Mouse (Mus musculus) T-helper 2 cell (primary cell): ENCODE results near the gene Cyth4.

Source experiments
- in situ Hi-C: fragments of 300-600 bp; cut with MboI, MseI; formaldehyde crosslinking; loops from one replicate; pipeline ENCODE4 v1.15.1; 2025; ENCODE audit warnings: high pct_unique_total_duplicates

Cyth4 gene

DNA sequence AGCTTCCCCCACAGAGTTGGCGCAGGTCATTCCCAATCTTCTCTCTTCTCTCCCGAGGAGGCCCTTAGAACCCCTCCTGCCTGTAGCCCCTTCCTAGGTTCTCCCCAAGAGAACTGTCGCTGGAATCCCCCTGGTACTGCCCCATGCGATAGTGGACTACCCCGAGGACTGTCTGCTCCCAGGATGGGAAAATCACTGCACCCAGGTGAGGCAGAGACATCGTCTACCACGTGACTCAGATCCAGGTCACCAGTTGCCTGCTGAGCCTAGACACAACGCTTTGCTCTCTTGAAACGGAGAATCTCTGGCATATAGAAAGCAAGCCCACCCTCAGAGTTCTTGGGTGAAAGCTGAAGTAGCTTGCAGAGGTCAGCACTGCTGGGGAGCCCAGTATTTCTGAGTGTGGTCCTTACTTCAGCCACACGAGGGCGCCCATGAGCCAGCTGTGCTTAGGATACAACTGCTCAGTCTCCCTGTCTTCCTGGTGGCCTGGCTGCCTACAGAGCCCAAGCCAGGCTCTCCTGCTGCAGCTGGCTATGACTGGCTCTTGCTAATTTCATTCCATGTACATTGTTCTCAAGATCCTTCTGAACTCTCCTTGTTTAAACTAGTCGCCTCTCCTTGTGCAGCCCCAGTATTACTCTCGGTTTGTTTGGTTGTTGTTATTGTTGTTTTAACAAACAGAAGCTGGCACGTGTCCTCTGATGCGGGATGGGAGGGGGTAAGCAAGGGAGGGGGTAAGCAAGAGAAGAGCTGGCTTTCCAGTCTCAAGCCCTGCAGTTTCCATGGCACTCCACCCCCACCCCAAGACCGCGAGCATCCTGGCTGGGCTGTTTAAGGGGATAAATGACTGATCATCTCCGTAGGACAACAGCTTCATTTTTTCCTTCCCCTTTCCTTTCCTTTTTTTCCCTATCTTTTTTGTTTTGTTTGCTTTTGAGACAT is 9.5 kb upstream of the Cyth4 start:
- in situ Hi-C loops = no loop called here

DNA sequence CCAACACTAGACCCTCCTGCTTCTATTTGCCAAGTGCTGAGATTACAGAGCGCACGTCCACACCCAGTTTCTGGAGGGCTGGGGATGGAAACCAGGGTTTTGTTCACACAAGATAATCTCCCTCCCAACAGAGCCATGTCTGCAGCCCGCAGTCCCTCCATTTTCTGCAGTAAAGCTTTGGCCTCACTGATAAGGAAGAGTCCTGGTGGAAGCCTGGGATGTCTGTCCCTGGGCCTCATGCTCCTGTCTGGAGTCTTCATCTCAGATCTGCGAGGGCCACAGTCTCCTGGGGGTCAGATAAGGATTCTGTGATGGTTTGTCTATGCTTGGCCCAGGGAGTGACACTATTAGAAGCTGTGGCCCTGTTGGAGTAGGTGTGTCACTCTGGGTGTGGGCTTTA is 8.8 kb upstream of the Cyth4 start:
- in situ Hi-C loops = no loop called here

DNA sequence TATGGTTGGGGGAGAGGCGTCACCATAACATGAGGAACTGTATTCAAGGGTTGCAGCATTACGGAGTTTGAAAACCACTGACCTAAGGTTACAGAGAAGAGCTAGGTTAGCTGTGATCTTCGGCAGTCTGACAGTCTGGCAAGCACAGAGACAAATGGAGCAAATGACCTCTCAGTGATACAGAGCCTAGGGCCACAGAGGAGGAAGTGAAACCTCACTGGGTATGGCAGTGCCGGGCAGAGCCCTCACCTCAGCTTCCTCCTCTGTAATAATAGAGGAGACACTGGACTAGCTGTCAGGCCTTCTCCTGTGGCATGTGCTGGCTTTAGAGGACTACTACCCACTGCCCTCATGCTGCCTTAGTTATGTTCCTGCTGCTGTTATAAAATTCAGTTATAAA is 7.9 kb upstream of the Cyth4 start:
- in situ Hi-C loops = no loop called here

DNA sequence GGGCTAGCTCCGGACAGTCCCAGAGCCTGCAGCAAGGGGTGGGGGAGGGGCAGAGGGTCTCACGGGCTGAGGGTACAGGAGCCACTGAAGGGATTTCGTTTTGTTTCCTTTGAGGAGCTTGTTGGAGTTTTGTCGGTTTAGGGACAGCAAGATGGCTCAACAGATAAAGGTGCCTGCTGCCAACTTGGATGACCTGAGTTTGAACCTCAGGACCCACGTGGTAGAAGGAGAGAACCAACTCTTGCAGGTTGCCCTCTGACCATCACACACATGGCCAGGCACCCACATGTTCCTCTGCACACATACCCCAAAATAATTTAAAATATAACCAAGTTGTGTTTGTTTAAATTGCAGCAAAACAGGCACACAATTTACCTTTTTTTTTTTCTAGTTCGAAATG is 6.9 kb upstream of the Cyth4 start:
- in situ Hi-C loops = loop anchor here (10.0 kb wide), 1 partner anchor 775 kb away; no protein-coding TSS in a partner anchor

- in situ Hi-C loops = loop anchor here (10.0 kb wide), 1 partner anchor 776 kb away; no protein-coding TSS in a partner anchor
These were observed 6.1 kb upstream of the Cyth4 start for GRCm38 (mm10) chr15:78590785-78591184.

GRCm38 (mm10) chr15:78591680-78592451 is 5.0 kb upstream of the Cyth4 start:
- in situ Hi-C loops = loop anchor here (10.0 kb wide), 1 partner anchor 777 kb away; no protein-coding TSS in a partner anchor

- in situ Hi-C loops = loop anchor here (10.0 kb wide), 1 partner anchor 778 kb away; no protein-coding TSS in a partner anchor
These were observed 4.3 kb upstream of the Cyth4 start for GRCm38 (mm10) chr15:78592452-78592968.

- in situ Hi-C loops = loop anchor here (10.0 kb wide), 1 partner anchor 779 kb away; no protein-coding TSS in a partner anchor
These were observed 2.9 kb upstream of the Cyth4 start for GRCm38 (mm10) chr15:78593896-78594425.

DNA sequence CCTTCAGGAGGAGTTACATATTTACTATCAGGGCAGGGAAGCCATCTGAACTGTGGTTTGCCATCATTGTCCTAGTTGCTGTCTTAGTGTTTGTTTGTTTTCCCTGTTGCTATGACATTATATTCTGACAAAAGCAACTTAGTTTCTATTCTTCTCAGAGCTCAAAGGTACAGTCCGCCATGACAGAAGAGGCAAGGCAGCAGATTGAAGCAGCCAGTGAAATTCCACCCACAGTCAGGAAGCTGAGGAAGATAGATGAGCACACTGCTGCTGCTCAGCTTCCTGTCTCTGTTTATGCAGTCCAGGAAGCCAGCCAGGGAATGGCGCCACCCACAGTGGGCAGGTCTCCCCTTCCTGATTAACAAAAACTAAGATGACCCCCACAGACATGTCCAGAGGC is 2.0 kb upstream of the Cyth4 start:
- in situ Hi-C loops = loop anchor here (10.0 kb wide), 1 partner anchor 780 kb away; no protein-coding TSS in a partner anchor

DNA sequence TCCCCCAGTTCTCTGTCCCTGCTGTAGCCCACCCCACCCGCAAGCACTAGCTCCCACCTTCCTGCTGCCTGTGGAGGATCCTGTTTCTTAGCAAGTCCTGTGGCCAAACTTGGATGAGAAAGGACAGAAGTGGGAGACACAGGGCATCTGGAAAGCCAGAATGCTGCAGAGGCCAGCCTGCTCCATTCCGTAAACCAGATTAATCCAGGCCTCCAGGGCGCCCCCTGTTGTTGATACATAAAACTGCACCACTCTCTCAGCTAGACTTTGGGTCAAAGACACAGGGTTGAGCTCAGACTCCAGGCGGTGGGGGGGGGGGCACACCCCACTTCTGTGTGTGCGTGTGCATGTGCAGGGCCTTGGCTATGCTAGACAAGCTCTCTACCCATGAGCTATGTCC is 1.4 kb upstream of the Cyth4 start:
- in situ Hi-C loops = loop anchor here (10.0 kb wide), 1 partner anchor 781 kb away; no protein-coding TSS in a partner anchor

- in situ Hi-C loops = loop anchor here (10.0 kb wide), 1 partner anchor 782 kb away; no protein-coding TSS in a partner anchor
These were observed 343 bp upstream of the Cyth4 start for GRCm38 (mm10) chr15:78596504-78596903.

DNA sequence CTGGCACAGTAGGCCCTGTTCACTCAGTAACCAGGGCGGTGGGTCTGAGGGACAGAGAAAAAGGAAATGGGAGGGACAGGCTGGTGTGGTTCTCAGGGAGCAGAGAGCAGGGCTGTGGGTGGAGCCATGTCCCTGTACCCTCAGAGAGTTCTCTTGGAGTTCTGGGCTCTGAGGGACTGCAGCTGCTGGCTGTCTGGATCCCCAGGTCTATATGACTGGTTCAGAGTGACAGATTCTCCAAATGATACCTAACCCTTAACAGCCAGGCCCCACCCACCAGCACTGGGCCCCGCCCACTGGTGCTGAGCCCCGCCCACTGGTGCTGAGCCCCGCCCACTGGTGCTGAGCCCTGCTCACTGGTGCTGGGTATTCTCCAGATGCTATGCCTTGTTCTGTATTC is 882 bp downstream of the Cyth4 start:
- in situ Hi-C loops = loop anchor here (10.0 kb wide), 1 partner anchor 783 kb away; no protein-coding TSS in a partner anchor

- in situ Hi-C loops = loop anchor here (10.0 kb wide), 1 partner anchor 784 kb away; no protein-coding TSS in a partner anchor
These were observed 2.3 kb downstream of the Cyth4 start for GRCm38 (mm10) chr15:78599124-78599523.

DNA sequence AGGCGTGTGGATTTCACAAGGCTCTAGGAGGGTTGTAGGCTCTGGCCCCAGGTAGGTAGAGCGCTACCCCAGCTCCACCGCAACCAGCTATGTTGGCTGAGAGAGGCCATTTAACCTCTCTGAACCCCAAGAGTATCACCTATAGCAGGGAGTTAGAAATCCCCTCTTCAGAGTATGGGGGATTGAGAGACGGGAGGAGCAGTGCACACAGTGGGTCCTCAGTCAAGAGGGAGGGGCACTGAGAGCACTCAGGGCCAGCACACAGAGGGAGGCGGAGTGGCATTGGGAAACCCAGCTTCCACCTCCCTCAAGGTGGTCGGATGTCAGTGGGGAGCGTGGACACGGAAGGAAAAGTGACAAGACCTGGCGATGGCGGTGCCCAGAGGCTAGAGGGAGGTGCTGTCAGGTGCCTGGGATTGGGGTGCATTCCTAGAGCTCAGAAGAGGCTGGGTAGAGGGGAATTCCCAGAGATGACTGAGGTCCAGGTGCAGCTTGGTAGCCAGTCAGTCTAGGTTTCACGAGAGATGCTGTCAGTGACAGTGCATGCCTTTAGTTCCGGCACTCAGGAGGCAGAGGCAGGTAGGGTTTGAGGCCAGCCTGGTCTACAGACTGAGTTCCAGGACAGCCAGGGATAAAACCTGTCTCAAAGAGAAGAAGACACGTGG is 2.8 kb downstream of the Cyth4 start:
- in situ Hi-C loops = loop anchor here (10.0 kb wide), 1 partner anchor 785 kb away; no protein-coding TSS in a partner anchor

GRCm38 (mm10) chr15:78601180-78601579 is 4.3 kb downstream of the Cyth4 start:
- in situ Hi-C loops = no loop called here

GRCm38 (mm10) chr15:78604255-78604654 is 7.4 kb downstream of the Cyth4 start:
- in situ Hi-C loops = no loop called here

DNA sequence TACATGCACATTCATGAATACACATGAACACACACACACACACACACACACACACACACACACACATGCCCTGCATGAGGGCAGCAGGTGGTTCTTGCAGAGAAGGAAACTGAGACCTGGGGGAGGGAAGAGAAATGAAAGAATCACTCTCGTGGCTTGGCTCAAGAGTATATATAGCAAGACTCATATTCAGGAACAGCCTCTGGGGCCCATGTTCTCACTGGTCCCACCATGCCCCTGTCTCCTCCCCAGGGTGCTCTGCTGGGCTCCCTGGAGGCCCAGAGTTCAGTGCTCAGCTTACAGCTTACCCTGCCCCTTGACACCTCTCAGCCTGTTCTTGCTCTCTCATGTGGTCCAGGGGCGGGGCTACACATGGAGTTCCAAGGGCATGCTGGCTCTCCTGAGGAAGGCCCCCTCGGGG is 8.5 kb downstream of the Cyth4 start:
- in situ Hi-C loops = no loop called here

GRCm38 (mm10) chr15:78606059-78606458 is 9.2 kb downstream of the Cyth4 start:
- in situ Hi-C loops = no loop called here

DNA sequence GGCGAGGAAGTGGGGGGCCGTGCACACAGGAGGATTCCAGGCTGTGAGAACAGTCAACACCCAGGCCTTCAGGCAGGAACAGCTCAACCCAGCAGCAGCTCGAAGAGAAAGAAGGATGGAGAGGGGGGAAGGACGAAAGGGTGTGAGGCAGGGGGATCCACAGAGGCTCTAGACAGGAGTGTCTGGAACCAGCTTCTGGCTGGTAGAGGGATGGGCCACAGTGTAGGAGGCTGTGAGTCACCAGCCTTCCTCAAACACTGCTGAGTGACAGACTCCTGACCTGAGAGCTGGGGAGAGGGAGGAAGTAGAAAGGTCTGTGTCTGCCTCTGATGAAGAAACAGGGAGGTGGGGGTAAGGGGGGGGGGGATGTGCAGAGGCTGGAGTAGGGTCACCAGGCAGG is 10.6 kb downstream of the Cyth4 start:
- in situ Hi-C loops = no loop called here

DNA sequence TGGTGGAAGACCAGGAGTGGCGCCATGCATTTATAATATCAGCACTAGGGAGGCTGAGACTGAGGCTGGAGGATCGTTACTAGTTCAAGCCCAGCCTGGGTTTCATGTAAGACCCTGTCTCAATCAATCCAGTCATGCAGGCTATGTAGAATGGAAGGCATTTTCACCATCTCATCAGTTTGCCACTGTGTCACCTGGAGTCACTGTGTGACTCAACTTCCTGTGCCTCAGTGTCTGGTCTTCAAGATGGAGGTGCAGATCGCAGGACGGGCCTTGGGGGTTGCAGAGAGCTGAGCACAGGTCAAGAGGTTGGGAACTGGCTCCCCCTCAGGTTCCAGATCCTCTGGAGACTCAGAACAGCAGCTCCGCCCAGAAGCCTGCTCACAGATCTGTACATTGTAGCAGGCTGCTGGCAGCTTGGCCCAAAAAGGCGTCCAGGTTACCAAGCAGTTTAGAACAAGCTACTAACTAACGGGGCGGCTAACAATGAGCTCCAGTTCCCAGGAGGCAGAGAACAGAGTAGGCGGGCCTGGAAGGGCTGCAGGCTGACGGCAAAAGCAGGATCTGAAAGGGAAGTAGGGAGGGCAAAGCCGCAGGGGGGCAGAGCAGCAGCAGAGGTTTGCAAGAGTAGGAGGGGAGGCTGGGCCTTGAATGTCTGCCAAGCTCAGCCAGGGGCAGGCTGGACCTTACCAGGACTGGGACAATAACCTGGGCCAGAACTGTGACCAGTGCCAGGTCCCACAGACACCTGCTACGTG is 14.0 kb downstream of the Cyth4 start:
- in situ Hi-C loops = no loop called here
